Mouse (Mus musculus) heart, embryonic 15.5 days (tissue): Measurements from ENCODE around the gene Ndst4. TPM values are rescaled to one million over a fixed set of nuclear protein-coding genes. Genes with fewer than 3 reads are reported as not detected.

Source experiments
- ATAC-seq: fragments of 200-750 bp; cut with Nextera tagmentation; replicated peaks from 2 replicates; pipeline ENCODE4 v1.8.0; 2017; ENCODE audit warnings: low read depth, moderate TSS enrichment; ENCODE audit not compliant: insufficient number of reproducible peaks, insufficient read depth, low FRiP score
- H3K27ac ChIP-seq: fragments of 300-500 bp; sonication (generic); 2 replicates; pipeline ENCODE4 v1.5.1; 2015; ENCODE audit warnings: mild to moderate bottlenecking, inconsistent platforms
- H3K27me3 ChIP-seq: fragments of 300-500 bp; sonication (generic); 2 replicates; pipeline ENCODE4 v1.6.1; 2015; ENCODE audit warnings: inconsistent platforms
- H3K36me3 ChIP-seq: fragments of 300-500 bp; sonication (generic); 2 replicates; pipeline ENCODE4 v1.6.1; 2015; ENCODE audit warnings: mild to moderate bottlenecking, inconsistent platforms
- H3K4me1 ChIP-seq: fragments of 300-500 bp; sonication (generic); replicated peaks from 2 replicates; pipeline ENCODE4 v1.6.1; 2015; ENCODE audit warnings: inconsistent platforms
- H3K4me2 ChIP-seq: fragments of 300-500 bp; sonication (generic); 2 replicates; pipeline ENCODE4 v1.6.1; 2015; ENCODE audit warnings: inconsistent platforms, mild to moderate bottlenecking, moderate library complexity
- H3K4me3 ChIP-seq: fragments of 300-500 bp; sonication (generic); 2 replicates; pipeline ENCODE4 v1.5.1; 2015; ENCODE audit warnings: mild to moderate bottlenecking, inconsistent platforms
- H3K9ac ChIP-seq: fragments of 300-500 bp; sonication (generic); 2 replicates; pipeline ENCODE4 v1.6.1; 2015; ENCODE audit warnings: mild to moderate bottlenecking, inconsistent platforms
- H3K9me3 ChIP-seq: fragments of 300-500 bp; sonication (generic); replicated peaks from 2 replicates; pipeline ENCODE4 v1.6.1; 2016; ENCODE audit warnings: inconsistent platforms
- WGBS: fragments of 180-500 bp; shearing (Covaris S2); methylation state at CpG from one replicate; pipeline ENCODE4 v1.1.7; 2015; ENCODE audit warnings: mixed read lengths; 5-methylcytosine and 5-hydroxymethylcytosine counted together
- polyA plus RNA-seq: library from polyadenylated mRNA; unstranded; fragments of >200 nt; fragmentation: Nextera tagmentation; extraction: Ambion mirVana; gene quantifications from 2 replicates; pipeline ENCODE4 v1.2.1, GENCODE M21; 2015

Ndst4 gene
- polyA plus RNA-seq, 1 experiment from 2014 or later = 0.21 TPM

DNA sequence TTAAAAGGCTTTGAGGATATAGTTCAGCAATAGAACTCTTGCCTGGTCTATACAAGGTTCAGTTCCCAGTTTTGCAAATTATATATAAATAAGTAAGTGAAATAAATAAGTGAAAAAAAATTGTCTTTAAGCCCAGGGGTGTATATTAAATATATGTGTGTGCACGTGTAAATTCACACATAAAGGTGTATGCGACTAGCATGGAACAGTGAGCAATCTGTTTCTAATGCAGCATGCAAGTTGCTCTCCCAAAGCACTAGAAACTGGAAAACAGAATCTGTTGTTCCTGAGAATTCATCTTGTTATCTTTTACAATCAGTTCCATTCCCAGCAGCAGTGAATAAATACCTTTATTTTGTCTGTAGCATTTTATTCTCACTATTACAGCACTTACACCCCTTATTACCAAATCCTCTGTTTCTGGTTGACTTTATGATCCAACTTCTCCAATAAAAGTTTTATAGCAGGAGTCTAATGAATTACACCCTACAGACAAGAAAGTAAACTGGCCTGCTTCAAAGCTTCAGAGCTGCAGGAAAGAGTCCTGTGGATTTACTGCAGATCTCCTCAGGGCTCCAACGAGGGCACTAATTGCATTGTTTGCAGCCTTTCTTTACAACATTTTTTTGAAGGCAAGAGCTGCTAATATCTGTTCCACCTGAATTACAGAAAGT, 340.7 kb downstream of the Ndst4 start:
- WGBS = 71% methylated on average over 3 of the region's 3 CpGs
- Histone ChIP-seq H3K9me3 (no peaks in the 10 kb centered on the region), H3K27ac (no peak overlapping the region), H3K36me3 (no peaks in the 10 kb centered on the region), H3K27me3 (no peaks in the 10 kb centered on the region), H3K4me2 (no peak overlapping the region), H3K4me1 (no peaks in the 10 kb centered on the region), H3K4me3 (no peak overlapping the region), H3K9ac (no peak overlapping the region)
- no peak for ATAC-seq

DNA sequence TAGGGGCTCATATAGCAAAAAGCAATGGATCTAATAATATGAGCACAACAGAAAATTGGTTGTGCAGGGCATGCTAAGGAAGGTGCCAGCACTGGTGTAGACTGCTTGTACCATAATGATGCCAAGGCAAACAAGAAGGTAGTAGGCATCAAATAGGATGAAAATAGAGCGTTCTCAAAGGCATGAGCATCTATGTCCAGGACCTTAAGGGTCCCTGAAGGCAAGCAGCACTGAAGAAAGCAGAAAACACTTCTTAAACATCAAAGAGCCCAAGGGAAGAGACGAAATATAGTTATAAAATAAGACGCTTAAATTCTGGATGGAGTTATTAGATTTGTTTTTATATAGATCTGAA, 341.2 kb downstream of the Ndst4 start:
- H3K4me1 ChIP-seq = no peaks in the 10 kb centered on the region
- H3K27me3 ChIP-seq = no peaks in the 10 kb centered on the region
- whole genome bisulfite sequencing = 66% methylated on average over 3 of the region's 3 CpGs
- H3K27ac ChIP-seq = no peak overlapping the region
- H3K9me3 ChIP-seq = no peaks in the 10 kb centered on the region
- ATAC-seq = no peak
- no peaks in the 10 kb centered on the region for H3K36me3 ChIP-seq
- no peak overlapping the region for H3K4me2 ChIP-seq
- H3K9ac ChIP-seq = no peak overlapping the region
- H3K4me3 ChIP-seq = no peak overlapping the region

DNA sequence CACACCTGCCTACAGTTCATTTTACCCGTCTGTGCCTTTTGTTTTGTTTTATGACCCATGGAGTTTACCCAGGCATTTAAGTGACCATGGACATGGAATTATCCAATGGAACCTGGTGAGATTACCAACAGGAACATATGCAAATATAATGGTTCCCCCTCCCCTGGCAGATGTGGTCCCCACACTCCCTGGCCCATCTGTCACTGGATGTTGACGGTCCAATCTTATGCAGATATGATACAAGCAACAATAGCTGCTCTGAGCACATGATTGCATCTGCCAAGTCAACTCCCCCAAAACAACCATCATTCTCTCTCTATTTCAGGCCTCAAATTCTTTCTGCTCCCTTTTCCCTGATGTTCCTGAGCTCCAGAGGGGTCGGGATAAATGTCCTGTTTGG, 342.5 kb downstream of the Ndst4 start:
- Histone ChIP-seq H3K4me2 (no peak overlapping the region), H3K4me3 (no peak overlapping the region), H3K9me3 (no peaks in the 10 kb centered on the region), H3K36me3 (no peaks in the 10 kb centered on the region), H3K27me3 (no peaks in the 10 kb centered on the region), H3K9ac (no peak overlapping the region), H3K27ac (no peak overlapping the region), H3K4me1 (no peaks in the 10 kb centered on the region)
- 67% methylated on average over 3 of the region's 3 CpGs for WGBS
- ATAC-seq = no peak

DNA sequence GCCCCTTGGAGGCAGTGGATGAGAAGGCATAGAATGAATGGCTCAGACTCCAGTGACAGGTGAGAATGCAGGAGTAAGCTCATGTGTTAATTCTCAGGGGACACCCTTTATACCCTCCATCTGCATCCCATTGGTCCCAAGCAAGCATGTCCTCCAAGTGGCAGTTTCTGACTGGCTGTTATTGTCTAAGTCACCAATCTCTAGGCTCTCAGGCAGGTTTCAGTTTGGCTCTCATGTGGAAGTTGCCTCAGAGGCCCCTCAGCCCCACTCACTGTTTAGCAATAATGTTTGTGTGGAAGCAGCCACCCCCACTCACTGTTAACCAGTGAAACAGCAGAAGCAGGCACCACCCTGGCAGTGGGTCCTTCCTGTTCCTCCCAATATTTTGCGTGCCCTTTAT, 353.0 kb downstream of the Ndst4 start:
- ATAC-seq = no peak
- Histone ChIP-seq H3K9me3 (no peaks in the 10 kb centered on the region), H3K9ac (no peak overlapping the region), H3K36me3 (no peaks in the 10 kb centered on the region), H3K4me2 (no peak overlapping the region), H3K4me1 (0 out of 2 replicates have a peak, but pooled peaks cover 3% of the 10 kb centered on the region), H3K4me3 (no peak overlapping the region), H3K27me3 (no peaks in the 10 kb centered on the region), H3K27ac (no peak overlapping the region)
- WGBS = 59% methylated on average over 1 of the region's 1 CpGs

DNA sequence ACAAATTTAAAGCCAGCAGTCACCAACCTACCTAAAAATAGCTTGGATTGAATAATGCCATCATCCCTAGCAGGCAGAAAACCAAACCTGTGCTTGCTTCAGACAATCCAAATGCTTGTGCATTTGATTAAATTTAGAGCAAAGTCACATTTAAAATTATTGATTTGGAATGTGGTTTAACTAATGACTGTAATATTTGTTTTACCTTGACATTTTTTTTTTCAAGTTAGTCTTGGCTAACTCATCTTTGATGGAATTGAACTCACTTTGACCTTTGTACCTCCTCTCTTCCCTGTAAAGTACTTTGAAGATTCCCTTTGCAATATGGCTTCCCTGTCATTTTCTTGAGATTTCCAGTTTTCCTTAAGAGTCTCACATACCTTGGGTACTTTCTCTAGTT, 356.8 kb downstream of the Ndst4 start:
- Histone ChIP-seq H3K4me1 (0 out of 2 replicates have a peak, but pooled peaks cover 3% of the 10 kb centered on the region), H3K9ac (no peak overlapping the region), H3K9me3 (no peaks in the 10 kb centered on the region), H3K4me2 (no peak overlapping the region), H3K27me3 (no peaks in the 10 kb centered on the region), H3K27ac (no peak overlapping the region), H3K4me3 (no peak overlapping the region), H3K36me3 (no peaks in the 10 kb centered on the region)
- no peak for ATAC-seq
